Mouse (Mus musculus) liver, embryonic 14.5 days (tissue): Measurements from ENCODE around the gene Smco3. TPM values are rescaled to one million over a fixed set of nuclear protein-coding genes. Genes with fewer than 3 reads are reported as not detected.

Experiments used
- ATAC-seq: fragments of 200-750 bp; cut with Nextera tagmentation; 2 replicates; pipeline ENCODE4 v1.8.0; 2017; ENCODE audit warnings: moderate number of reproducible peaks, mild to moderate bottlenecking, moderate library complexity; ENCODE audit not compliant: insufficient read depth
- DNase-seq, 3 experiments: peaks; one replicate each; pipeline ENCODE4 v3.0.0-alpha.2; 2012 to 2013; ENCODE audit warnings: low read depth in 3 of 3, low spot score in 3 of 3
- H3K27ac ChIP-seq: fragments of 300-500 bp; sonication (generic); 2 replicates; pipeline ENCODE4 v1.5.1; 2014; ENCODE audit warnings: moderate library complexity, mild to moderate bottlenecking, control low read depth, inconsistent platforms
- H3K27me3 ChIP-seq: fragments of 300-500 bp; sonication (generic); 2 replicates; pipeline ENCODE4 v1.6.1; 2014; ENCODE audit warnings: mild to moderate bottlenecking, low read length, moderate library complexity; ENCODE audit not compliant: control insufficient read depth, insufficient read depth
- H3K36me3 ChIP-seq: fragments of 300-500 bp; sonication (generic); replicated peaks from 2 replicates; pipeline ENCODE4 v1.6.1; 2014; ENCODE audit warnings: low read depth; ENCODE audit not compliant: control insufficient read depth, insufficient read depth
- H3K4me1 ChIP-seq, 2 experiments: fragments of 200-500 bp in 1 of 2; fragments of 300-500 bp in 1 of 2; sonication (generic) in 1 of 2; replicated peaks; 2 replicates each; pipeline ENCODE4 v1.6.1; 2012 to 2014; ENCODE audit warnings: antibody characterized with exemption in 1 of 2, inconsistent platforms in 1 of 2, low read length in 1 of 2; ENCODE audit not compliant: control insufficient read depth in 2 of 2, insufficient read depth in 2 of 2
- H3K4me2 ChIP-seq: fragments of 300-500 bp; sonication (generic); 2 replicates; pipeline ENCODE4 v1.6.1; 2014; ENCODE audit warnings: low read depth, mild to moderate bottlenecking, control low read depth, moderate library complexity
- H3K4me3 ChIP-seq, 2 experiments: fragments of 200-500 bp in 1 of 2; fragments of 300-500 bp in 1 of 2; sonication (generic) in 1 of 2; 2 replicates each; pipeline ENCODE4 v1.5.1; 2012 to 2014; ENCODE audit warnings: low read depth in 2 of 2, low read length in 2 of 2, mild to moderate bottlenecking in 2 of 2, control low read depth in 1 of 2, inconsistent platforms in 1 of 2, moderate library complexity in 1 of 2; ENCODE audit not compliant: insufficient read depth in 1 of 2
- H3K9ac ChIP-seq: fragments of 300-500 bp; sonication (generic); replicated peaks from 2 replicates; pipeline ENCODE4 v1.6.1; 2014; ENCODE audit warnings: mild to moderate bottlenecking, control low read depth, moderate library complexity
- H3K9me3 ChIP-seq: fragments of 300-500 bp; sonication (generic); 2 replicates; pipeline ENCODE4 v1.6.1; 2016; ENCODE audit warnings: low read length, mixed read lengths; ENCODE audit not compliant: control insufficient read depth
- CTCF ChIP-seq: IDR thresholded peaks from 2 replicates; pipeline ENCODE4 v1.5.1; 2016; ENCODE audit warnings: antibody characterized with exemption, low read depth, control low read depth
- EP300 ChIP-seq: IDR thresholded peaks from 2 replicates; pipeline ENCODE4 v1.6.1; 2016; ENCODE audit warnings: antibody characterized with exemption, low read depth
- WGBS: fragments of 180-500 bp; shearing (Covaris S2); extraction: QIAGEN DNeasy Blood & Tissue Kit; methylation state at CpG from one replicate; pipeline ENCODE4 v1.1.7; 2014; ENCODE audit not compliant: insufficient replicate concordance; 5-methylcytosine and 5-hydroxymethylcytosine counted together
- polyA plus RNA-seq, 2 experiments: library from polyadenylated mRNA; depleted of rRNA in 1 of 2; stranded (reverse) in 1 of 2; unstranded in 1 of 2; fragments of >200 nt; fragmentation: Nextera tagmentation in 1 of 2; extraction: Ambion mirVana in 1 of 2; gene quantifications; 2 replicates each; pipeline versions ENCODE4 v1.2.1 to v1.2.3; 2012 to 2014

The Smco3 gene
- polyA plus RNA-seq, 2 experiments, result 0.11 TPM; not detected in 1

DNA sequence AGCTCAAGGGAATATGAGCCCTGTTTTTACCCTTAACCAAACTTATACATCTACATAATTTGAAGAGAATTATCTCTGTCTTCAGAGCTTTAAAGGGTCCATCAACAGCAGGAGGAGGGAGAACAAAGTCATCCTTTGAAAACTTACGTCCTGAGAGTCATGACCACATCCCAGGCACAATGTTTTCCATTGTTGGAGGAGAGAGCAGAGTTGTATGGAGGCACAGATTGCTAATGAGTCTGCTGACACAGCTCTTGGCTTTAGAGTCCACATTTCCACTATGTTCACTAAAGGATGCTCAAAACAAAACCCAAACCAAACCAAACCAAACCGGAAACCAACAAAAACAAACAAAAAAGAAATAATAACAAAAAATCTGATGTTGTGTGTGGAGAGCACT is 9.7 kb upstream of the Smco3 start:
- ATAC-seq (no peak), DNase-seq (no peak)
- no peak overlapping the region for H3K4me2 ChIP-seq
- H3K27me3 ChIP-seq, result no peaks in the 10 kb centered on the region
- H3K36me3 ChIP-seq, result peaks cover 37% of the 10 kb centered on the region
- WGBS, result 81% methylated on average over 2 of the region's 2 CpGs
- no peak overlapping the region for H3K9ac ChIP-seq
- no peak overlapping the region for H3K4me3 ChIP-seq
- TF ChIP-seq EP300, result no peak
- no peak for TF ChIP-seq CTCF
- no peaks in the 10 kb centered on the region for H3K9me3 ChIP-seq
- peaks cover 15 to 23% of the 10 kb centered on the region in 2 experiments for H3K4me1 ChIP-seq
- H3K27ac ChIP-seq, result no peak overlapping the region

DNA sequence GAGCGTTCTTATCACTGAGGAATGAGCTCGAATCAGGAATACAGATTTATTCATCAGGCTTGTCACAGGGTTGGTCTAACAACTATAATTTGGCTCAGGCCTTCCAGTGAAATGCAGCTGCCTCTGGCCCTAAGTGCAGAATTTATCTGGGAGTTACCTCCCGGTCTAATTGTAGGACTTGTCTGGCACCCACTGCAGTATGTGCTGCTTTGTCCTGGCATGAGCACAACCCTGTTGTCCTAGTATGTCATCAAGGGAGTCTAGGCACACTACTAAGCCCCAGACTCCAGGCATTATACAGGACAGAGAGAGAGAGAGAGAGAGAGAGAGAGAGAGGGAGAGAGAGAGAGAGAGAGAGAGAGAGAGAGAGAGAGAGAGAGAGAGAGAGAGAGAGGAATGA is 2.1 kb upstream of the Smco3 start:
- no peak for TF ChIP-seq EP300
- TF ChIP-seq CTCF, result no peak
- H3K4me1 ChIP-seq, result 0 out of 4 replicates have a peak, but pooled peaks cover 0 to 2% of the 10 kb centered on the region in 2 experiments
- H3K9ac ChIP-seq, result no peak overlapping the region
- 56% methylated on average over 3 of the region's 3 CpGs for WGBS
- H3K4me2 ChIP-seq, result no peak overlapping the region
- ATAC-seq (no peak), DNase-seq (no peak)
- H3K9me3 ChIP-seq, result no peaks in the 10 kb centered on the region
- H3K36me3 ChIP-seq, result no peaks in the 10 kb centered on the region
- no peaks in the 10 kb centered on the region for H3K27me3 ChIP-seq
- H3K27ac ChIP-seq, result no peak overlapping the region
- H3K4me3 ChIP-seq, result no peak overlapping the region

DNA sequence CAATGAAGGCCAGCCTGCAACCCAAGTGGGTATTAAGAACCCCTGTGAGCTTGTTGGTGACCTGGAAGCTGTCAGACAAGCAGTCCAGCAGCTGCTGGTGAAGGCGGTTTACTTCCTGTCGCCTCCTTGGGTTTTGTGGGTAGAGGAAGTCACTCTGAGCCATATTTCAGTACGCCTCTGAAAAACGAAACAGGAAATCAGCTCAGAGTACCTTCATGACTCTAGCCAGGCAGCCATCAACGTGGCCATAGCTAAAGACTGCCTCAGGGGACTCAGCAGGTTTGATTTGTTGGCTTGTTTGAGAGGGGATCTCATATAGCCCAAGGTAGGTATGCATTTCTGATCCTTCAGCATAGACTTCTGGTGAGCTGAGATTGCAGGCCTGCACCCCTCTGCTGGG is 3.5 kb downstream of the Smco3 start:
- no peaks in the 10 kb centered on the region for H3K36me3 ChIP-seq
- 24% methylated on average over 5 of the region's 5 CpGs for WGBS
- H3K4me3 ChIP-seq, result no peak overlapping the region
- no peaks in the 10 kb centered on the region for H3K9me3 ChIP-seq
- no peak overlapping the region for H3K4me2 ChIP-seq
- DNase-seq (no peak), ATAC-seq (no peak)
- H3K4me1 ChIP-seq, result peaks cover 5 to 6% of the 10 kb centered on the region in 2 experiments
- no peaks in the 10 kb centered on the region for H3K27me3 ChIP-seq
- H3K9ac ChIP-seq, result no peak overlapping the region
- H3K27ac ChIP-seq, result no peak overlapping the region
- TF ChIP-seq CTCF (no peak), EP300 (no peak)

DNA sequence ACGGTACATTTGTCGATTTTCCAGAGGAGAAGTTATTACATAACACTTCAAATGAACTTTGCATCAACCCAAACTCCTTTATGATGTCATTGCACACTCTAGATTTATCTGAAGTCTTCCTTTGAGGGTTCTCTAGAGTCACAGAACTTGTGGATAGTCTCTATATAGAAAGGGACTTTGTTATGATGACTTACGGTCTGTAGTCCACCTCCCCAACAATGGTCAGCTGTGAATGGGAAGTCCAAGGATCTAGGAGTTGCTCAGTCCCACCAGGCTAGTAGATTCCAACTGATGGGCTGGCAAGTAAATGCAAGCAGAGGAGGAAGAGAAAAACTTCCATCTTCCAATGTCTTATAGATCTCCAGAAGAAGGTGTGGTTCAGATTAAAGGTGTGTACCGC is 6.6 kb downstream of the Smco3 start:
- Histone ChIP-seq H3K9me3 (no peaks in the 10 kb centered on the region), H3K4me3 (peak overlapping the region; percentile 63 to 98), H3K27me3 (no peaks in the 10 kb centered on the region), H3K27ac (no peak overlapping the region; the same call in 1 of the 2 replicates), H3K9ac (peak overlapping the region; percentile 1; the same call in 1 of the 2 replicates), H3K4me2 (peak overlapping the region; percentile 61), H3K4me1 (peaks cover 5 to 9% of the 10 kb centered on the region in 2 experiments), H3K36me3 (peaks cover 20% of the 10 kb centered on the region)
- no peak for ATAC-seq
- 26% methylated on average over 4 of the region's 4 CpGs for WGBS
- TF ChIP-seq EP300 (no peak), CTCF (no peak)
- no peak for DNase-seq

DNA sequence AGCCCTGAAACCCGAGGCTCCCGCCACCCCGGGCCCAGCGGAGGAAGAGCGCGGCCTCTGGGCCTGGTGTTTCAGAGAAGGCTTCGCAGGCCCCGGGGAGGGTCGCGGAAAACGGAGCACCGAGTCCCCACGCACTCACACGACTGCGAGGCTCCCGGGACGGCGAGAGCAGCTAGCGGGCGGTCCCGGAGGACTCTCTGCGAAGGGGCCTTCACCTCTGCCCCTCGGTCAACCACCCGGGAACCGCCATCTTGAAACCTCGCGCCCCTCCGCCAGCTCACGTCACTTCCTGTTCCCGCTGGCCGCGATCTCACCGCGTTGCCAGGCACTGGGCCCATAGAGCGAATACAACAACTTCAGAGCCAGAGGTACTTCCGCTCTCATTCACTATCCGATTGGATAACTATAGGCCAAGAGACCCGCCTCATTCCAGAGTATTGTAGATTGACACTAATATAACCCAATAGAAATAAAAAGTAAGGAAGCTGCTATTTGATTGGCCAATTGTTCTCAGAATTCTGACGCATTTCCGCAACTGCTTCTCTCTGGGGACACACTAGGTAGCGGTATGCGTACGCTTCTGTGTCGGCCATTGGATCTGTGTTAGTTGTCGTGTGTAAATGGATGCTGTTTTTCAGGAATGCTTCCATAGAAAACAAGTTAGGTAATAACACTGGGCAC is 7.2 kb downstream of the Smco3 start, which contains the start of gene Wbp11:
Gene Wbp11 (minus strand): TSS at position 353 of the 681 bp plus-strand sequence.
- WGBS, result under 1% methylated on average over 33 of the region's 45 CpGs
- peak; percentile 100 for ATAC-seq

More for the DNA sequence above, 7.2 kb downstream of the Smco3 start, which contains the start of gene Wbp11:
- Histone ChIP-seq H3K4me3 (peak within 1 kb of the TSS; percentile 84 to 98), H3K9me3 (no peaks in the 10 kb centered on the region), H3K9ac (peak within 1 kb of the TSS; percentile 99), H3K27ac (peak within 1 kb of the TSS; percentile 67), H3K36me3 (peaks cover 24% of the 10 kb centered on the region), H3K4me2 (peak within 1 kb of the TSS; percentile 91), H3K4me1 (peaks cover 5 to 9% of the 10 kb centered on the region in 2 experiments), H3K27me3 (no peaks in the 10 kb centered on the region)
- TF ChIP-seq CTCF (peak; percentile 47; the same call in 1 of the 2 replicates), EP300 (no peak)
- DNase-seq, result peak; percentile 96 to 98 (median 97)
